Mouse (Mus musculus) left cerebral cortex, postnatal 4 days (tissue): ENCODE measurements at regions not wholly inside any gene's neighbourhood (a gene's known extent, or its start where the extent isn't known, plus 50 kb on each side); places are given as distances from the start of the nearest gene placed in this dataset.
A peak's percentile ranks its signal among the peaks of the same experiment; 100 is the strongest.

Experiments
- DNase-seq: peaks from one replicate; pipeline ENCODE4 v3.0.0-alpha.2; 2022
- intact Hi-C: fragments of 180-260 bp; cut with DNase I; formaldehyde crosslinking; loops from one replicate; pipeline ENCODE4 v1.15.1; 2025

DNA sequence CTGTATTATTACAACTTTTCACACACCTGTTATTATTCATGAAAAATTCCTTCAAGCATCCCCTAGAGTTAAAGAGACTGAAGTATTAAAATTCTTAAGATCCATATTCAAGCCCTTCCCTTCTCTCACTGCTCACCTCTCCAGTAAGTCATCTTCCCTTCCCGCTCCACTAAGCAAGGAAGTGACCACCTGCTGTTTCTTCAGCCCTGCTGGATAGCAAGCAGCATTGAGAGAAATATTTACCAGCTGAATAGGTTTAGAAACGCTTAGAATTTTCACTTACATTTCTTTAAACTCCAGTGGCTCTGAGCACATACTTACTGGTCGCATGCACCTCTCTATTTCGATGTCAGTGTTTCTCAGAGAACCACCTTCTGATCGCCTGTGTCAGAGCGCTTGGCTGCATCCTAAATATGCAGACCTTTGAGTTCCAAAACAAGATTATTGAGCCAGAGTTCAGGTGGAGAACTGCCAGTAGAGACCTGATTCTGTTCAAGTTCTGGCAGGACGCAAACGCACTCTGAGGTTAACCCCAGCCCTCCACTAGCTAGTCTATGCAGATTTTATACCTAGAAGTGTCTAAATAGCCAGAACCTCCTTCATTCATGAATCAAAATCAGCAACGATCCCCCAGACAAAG is 314.9 kb downstream of the Mllt3 start:
- intact Hi-C loops: no loop called here
- no peak for DNase-seq

DNA sequence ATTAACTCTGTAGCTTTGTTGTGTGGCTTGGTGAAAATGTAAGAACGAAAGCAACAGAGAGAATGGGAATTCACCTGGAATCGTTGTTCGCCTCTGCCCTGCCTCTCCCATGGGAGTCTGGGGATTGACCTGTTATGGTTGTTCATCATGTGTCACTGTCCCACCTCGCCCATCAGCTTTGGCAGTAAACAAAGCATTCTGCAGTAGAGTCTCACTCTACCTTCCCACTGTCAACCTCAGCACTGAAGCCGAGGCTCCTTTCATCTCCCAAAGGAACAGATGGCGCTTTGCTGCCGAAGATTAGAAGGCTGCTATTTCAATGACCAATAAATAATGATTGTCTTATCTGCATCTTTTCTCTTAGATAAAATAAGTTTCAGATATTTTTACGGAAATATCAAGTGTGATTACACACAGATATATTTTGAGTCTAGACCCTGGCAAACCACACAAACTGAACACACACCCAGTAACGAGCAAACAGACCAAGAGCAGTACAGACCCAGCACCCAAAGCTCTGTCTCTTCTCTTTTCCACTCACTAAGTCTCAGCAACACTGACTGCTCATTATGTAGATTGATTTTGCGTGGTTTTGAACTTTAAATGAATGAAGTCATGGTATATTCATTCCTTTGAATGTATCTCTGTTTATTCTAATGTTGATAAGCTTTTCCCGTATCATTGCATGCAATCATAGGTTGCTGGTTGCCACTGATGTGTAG is 317.8 kb downstream of the Mllt3 start:
- intact Hi-C loops: no loop called here
- no peak for DNase-seq

DNA sequence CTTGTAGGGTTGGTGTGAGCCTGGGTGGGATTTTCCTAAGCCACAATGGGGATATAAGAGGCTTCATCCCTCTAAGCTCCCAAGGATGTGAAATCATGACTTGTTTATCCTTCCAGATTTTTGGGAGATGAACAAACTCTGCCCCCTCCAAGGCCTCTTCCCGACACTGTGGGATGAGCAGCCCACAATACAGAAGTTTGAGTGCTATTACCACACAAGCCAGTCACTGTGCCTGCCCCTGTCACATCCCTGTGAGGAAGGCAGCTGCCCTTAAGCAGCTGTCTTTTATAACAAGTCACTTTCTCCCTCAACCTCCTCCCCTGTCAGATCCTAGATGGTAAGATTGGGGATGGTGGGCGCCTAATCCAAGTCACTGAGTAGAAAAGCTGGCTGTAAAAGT is 320.5 kb downstream of the Mllt3 start:
- intact Hi-C loops: no loop called here
- DNase-seq: no peak

DNA sequence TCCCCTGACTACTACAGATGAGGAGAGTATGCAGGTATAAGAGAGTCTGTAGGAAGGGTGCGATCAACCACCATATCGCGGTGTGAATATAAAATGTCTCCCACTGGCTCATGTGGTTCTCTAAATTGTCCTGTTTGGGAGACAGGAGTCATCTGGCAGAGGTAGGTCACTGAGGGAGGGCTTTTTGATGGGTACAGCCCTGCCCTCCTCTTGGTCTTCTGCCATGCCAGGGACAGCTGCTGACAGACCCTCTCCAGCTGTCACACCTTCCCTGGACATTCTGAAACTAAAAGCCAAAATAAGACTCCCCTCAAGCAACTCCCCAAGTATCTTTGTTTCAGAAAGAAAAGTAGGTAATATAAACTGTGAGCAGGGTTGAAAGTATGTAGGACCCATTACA is 320.9 kb downstream of the Mllt3 start:
- no peak for DNase-seq
- intact Hi-C loops: no loop called here

DNA sequence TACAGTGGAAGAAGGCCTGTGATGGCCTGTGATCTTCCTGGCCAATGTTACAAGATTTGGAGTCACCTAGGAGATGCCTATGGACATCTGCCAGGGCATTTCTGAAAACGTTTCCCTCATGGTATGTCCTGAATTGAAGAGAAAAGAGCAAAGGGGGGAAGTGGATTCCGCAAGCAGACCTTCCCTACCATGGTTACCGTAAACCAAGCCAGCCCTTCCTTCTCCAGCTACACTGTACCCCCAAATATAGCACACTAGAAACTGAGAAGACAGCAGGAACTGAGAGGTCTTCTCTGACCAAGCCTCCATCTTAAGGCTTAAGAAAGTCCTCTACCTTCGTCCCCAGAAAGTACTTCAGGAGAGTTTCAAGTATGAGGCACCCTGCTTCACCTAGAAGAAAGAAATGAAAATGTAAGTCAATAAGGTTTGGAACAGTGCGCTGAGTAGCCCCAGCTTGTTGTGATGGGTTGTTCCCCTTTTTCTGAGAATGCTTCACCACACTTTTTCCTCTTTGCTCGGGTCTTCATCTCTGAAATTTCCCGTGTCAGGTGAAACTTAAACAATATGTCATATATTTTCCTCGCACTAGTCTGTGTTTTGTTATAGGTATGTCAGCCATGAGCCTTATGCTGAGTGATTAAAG is 321.9 kb downstream of the Mllt3 start:
- no peak for DNase-seq
- intact Hi-C loops: no loop called here

DNA sequence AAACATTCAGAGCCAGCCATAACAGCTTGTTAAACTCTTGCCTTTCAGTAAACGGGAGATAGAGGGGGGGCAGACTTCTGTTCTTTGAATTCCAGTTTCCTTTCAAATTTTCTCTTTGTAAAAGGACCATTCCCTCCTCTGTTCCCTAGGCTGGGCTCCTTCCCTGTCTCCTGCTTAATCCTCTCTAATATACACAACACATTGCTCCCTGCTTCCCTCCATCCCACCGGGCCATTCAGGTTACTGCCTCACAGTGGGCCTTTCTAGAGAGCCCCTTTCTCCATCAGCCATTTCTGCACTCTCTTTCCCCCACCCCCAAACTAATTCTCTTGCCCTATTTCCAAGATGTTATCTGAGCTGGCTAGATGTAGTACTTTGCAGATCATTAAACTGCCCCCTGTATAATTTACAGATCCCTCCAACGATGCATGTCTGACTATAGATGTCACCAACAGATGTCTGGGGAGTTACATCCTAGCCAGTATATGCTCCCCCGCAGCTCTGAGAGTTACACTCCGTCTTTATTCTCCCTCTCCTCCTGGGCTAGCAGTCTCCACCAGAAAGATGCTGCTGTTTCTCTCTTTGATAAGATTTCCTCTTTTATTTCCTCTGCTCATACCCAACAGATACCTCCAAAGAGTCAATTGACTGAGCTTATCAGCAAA is 324.1 kb downstream of the Mllt3 start:
- DNase-seq: no peak
- intact Hi-C loops: no loop called here

DNA sequence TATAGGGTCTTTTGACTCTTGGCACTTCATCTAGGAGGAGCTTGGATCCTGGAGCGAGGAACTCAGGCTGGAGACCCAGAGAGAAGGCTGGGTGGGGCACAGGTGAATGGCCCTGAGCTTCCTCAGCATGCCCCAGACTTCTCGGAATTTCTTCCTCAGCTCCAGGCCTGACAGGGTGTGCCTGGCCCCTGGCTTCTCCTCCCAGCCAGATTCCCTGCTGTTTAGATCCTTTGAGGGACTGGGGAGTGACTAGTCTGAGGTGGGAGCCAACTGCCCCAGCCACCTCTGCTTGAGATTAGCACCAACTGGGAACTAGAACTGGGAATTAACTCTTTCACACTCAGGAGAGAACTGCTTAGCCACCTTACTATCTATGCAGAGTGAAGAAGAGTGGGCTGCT is 325.8 kb downstream of the Mllt3 start:
- intact Hi-C loops: no loop called here
- no peak for DNase-seq

DNA sequence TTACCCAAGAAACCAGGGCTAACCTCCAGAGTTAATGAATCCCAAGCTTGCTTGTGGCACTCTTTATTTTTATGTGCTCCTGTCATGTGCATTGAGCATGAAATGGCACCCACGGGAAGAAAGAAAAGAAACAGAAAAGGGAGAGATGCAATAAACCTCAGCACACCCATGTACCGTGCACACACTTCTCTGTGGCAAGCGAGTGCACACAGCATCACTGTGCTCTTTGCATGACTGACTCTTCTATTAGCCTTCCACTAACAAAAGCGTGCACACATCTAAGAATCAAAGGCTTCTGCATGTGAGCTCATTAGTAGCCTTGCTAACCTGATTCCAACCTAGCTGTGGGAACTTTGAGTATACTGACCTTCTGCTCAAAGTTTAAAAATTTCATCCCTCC is 330.3 kb downstream of the Mllt3 start:
- intact Hi-C loops: no loop called here
- DNase-seq: no peak

DNA sequence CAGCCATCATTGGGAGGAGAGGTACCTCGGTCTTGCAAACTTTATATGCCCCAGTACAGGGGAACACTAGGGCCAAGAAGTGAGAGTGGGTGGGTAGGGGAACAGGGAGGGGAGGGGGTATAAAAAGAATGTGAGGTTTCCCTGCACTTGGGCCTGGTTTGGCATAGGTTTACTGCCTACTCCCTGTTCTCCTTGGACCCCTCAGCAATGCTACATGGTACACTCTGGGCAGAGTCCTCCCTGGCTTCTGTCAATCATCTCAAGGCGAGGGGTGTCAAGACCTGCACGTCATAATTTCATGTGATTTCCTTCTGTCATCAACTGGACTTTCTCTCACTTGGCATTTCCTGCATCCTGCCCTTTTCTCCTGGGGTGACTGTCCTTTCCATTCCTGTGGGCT is 330.9 kb downstream of the Mllt3 start:
- intact Hi-C loops: no loop called here
- DNase-seq: no peak

DNA sequence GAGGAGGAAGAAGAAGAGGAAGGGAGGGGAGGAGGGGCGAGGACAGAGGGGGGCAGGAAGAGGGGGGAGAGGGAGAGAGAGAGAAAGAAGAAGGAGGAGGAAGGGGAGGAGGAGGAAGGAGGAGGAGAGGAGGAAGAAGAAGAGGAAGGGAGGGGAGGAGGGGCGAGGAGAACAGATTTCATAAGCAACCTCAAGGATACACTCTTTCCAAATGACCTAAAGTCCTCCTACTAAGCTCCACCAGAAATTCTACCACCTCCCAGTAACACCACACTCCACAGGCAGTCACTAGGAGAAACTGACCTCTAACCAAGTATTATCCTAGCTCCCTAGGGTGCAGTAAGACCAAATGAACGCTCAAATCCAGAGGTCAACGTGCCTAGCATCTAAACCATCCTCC is 332.1 kb downstream of the Mllt3 start:
- intact Hi-C loops: no loop called here
- no peak for DNase-seq

DNA sequence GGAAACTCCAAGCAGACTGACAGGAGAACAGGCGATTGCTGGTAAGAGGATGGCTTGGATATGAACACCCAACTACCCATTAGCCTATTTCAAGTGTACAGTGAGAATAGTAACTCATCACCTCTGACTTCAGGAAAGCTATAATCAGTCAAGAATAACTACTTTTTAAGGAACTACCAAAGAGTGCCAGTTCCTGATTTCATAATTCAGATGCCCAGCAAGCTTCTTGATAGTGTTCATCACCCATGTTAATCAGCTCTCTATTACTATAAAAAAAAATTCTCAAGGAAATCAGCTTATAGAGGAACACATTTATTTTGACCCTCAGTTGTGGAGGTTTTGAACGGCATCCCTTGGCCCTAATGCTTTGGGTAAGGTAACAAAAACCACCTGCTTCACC is 332.7 kb downstream of the Mllt3 start:
- intact Hi-C loops: no loop called here
- no peak for DNase-seq

DNA sequence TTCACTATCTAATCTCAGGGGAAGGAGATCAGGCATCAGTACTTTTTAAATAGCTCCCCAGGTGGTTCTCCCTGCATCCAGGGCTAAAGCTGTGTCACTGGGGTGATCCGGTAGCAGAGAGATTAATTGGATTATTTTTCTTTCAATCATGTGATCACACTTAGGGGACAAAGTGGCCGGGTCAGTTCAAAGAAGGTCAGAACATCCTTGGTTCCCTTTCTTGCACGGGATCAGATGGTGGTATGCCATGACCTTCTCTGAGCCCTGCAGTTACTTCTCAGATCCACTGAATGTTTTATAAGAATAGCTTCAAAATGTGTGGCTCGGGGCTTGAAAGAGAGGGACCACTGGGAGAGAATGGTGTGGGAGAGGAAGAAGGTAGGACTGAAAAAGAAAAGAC is 333.6 kb downstream of the Mllt3 start:
- intact Hi-C loops: no loop called here
- no peak for DNase-seq

DNA sequence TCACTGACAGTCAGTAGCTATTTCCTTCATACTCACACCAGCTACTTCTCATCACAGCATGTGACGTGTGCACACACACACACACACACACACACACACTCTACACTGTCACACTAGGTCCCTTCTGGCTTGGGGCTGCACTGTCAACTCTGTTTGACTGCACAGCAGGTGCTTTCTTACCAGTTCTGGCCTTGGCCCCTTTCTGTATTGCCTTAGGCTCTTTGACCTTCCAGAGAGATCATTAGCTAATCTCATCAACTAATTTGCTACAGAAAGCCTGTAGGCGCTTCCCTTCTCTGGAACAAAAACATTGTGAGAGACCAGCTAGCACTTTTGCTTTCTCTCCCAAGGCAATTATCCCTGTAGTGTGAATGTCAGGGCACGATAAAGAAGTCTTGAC is 334.4 kb downstream of the Mllt3 start:
- DNase-seq: no peak
- intact Hi-C loops: no loop called here

DNA sequence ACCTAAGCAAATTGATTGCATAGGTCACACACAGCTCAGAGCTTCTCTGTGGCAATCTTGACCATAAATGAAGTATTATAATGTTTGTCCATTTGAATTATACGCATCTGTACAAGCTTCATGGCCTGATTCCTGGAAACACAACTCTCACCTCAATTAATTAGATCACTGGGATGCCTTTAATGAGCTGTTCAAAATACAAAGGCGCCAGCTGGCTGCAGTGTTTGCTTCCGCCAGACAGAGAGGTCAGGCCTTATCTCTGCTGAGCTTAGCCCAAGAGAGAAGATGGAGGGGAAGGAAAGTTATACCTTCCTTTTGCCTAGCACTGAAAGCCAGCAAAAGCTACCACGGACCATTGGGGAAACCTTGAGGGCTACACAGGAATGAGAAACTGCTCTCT is 336.2 kb downstream of the Mllt3 start:
- no peak for DNase-seq

DNA sequence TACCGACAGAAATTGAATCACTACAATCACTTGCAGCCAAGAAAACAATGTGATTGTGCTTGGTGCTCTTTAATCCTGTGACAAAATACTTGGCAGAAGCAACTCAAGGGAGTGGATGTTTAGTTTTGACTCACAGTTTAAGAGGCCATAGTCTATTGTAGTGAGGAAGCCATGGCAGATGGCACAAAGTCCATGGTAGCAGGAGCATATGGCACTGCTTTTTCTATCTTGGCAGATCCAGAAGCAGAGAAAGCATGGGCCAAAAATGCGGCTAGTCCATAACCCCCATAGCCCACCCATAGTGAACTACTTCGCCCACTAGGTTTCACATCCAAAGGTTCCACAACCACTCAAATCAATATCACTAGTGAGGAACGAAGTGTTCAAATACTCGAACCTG is 337.4 kb downstream of the Mllt3 start:
- DNase-seq: peak; percentile 35
- intact Hi-C loops: no loop called here

More for the DNA sequence above, 336.2 kb downstream of the Mllt3 start:
- intact Hi-C loops: no loop called here

DNA sequence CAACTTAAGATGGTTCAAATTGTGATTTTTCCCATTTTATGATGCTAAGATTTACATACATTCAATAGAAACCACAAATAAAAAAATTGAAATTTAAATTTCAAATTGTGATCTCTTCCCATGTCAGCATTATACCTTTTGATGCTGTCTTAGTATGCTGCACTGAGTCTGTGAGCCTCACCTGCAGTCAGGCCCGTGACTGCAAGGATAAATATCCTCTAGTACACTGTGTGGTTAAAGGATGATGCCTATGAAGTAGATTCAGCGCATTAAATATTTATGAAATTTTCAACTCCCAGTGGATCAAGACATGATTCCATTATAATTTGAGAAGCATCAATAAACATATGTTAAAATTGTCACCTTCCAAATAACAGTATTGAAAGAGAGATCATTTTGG is 340.4 kb downstream of the Mllt3 start:
- intact Hi-C loops: no loop called here
- no peak for DNase-seq

DNA sequence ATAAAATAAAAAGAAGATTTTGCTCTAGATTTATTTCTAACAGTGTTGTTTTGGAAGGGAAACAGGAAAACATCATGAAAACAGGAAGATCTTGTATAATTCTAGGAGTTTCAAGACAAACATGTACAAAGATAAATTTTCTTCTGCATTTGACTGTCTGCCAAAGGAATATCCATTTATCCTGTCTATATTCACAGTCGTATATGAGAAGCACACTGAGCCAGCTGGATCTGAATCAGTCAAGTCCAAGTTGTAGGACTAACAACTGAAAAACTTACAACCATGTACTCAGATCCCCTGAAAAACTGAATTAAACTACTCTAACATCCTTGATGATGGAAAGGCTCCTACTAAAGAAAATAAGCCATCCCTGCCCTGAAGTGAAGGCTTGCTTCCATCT is 348.2 kb downstream of the Mllt3 start:
- no peak for DNase-seq
- intact Hi-C loops: no loop called here

DNA sequence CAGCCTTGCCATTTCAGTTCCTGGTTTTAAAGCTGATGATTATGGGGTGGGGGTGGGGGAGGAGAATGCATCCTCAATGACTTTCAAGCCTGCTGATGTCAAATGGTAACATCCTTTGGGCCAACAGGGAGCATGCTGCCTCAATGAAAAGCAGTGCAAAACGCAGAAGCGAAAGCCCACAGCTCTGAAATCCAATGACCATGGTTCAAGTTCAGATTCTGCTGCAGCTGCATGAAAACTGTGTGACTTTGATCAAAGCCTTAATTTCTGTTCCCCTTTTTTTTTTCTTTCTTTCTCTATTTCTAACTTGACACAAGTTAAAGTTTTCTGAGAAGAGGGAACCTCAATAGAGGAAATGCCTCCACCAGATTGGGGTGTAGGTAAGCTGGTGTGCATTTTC is 350.4 kb downstream of the Mllt3 start:
- intact Hi-C loops: no loop called here
- no peak for DNase-seq

DNA sequence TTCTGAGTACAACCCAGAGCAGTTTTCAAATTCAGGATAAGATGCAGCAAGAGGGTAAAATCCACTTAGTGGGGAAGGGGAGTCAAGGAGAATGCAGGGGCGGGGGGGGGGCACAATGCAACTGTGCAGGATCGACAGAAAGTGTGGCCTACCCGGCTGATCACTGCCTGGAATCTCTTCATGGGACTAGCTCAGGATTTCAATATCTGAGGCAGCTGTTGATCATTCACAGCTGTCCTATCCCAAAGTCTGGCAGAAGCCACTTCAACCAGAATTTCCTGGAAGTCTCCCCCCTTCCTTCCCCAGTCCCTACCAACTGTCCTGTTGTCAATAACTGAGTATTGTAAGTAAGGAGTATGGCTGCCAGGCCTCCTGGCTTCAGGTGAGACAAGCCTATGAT is 362.1 kb downstream of the Mllt3 start:
- no peak for DNase-seq
- intact Hi-C loops: no loop called here

DNA sequence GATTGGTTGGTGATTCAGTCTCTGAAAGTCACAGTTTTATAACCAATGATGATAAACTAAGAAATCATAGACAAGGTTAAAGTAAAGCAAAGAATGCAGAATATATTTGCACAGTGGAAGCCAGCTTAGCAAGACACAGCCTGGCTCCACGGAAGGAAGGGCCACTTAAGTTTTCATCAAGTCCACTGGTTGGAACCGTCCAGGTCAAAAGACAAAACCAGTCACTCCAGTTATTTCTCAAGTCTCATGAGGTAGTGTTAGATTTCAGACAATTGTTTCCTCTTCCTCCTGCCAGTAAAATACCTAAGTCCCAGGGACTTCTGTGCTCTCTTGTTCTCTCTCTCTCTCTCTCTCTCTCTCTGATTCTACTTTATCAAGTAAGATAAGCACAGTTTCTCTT is 363.0 kb downstream of the Mllt3 start:
- intact Hi-C loops: no loop called here
- no peak for DNase-seq

DNA sequence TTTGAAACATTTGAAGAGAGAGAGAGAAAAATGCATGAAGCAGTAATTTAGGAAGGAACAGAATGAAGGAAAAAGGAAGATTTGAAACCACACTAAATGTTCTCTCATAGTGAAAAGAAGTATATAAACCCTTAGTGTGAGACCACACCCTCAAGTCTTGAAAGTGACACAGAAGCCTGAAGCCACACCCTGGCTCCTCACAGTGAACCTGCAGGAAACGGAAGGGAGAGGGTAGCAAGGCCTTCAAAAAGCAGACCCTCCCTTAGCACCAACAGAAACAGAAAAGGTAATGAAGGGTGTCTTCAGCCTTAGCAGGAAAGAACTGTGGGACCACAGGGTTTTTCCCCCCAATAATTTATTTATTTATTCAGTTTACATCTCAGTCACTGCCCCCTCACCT is 363.7 kb downstream of the Mllt3 start:
- no peak for DNase-seq
- intact Hi-C loops: no loop called here

DNA sequence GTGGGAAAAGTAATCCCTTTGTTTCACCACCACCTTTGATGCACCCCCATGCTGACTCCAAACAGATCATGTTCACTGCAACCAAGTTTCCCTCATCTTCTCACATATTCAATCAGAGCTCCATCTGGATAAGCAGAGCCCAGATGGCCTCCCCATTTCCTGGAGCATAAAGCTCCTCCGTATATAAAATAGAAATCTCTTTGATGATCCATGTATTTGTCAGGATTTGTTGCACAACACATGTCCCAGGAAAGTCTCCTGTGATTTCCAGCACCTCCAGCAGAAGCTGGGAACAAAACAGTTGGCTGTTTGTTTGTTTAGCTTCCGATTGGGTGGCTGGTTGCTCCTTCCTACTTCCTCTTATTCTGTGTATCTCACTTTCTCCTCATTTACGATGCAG is 364.9 kb downstream of the Mllt3 start:
- no peak for DNase-seq
- intact Hi-C loops: no loop called here
